Mouse (Mus musculus): Measurements from ENCODE around the gene Naga. TPM values are rescaled to one million over a fixed set of nuclear protein-coding genes. Genes with fewer than 3 reads are reported as not detected.

Gene Naga
- total and polyA plus RNA-seq, 3 experiments = 17.7 to 28.2 (median 18.7) TPM

DNA sequence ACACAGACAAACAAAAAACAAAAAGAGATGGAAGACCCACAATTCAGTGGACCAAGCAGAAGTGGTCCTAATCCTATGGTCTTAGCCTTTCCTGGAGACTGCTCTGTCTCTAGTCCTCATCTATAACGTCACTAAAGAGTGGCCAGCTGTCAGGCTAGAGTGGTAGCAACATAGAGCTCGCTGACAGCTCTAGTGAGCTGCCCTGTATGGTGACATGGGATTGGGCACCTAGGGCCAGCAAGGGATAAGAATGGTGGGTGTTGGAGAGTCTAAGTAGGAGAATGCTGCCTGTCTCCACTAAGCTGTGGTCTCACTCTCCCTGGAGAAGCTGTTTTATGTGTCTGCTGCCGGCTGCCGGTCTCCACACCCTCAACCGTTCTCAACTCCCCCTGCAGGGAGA, 45.9 kb downstream of the Naga start:
- Histone ChIP-seq H3K4me1 (ENCODE audit: control insufficient read depth in 1 of 2, insufficient read depth in 2 of 2) (no peaks in the 10 kb centered on the region), H3K4me2 (ENCODE audit: insufficient read depth, low read depth, poor library complexity, severe bottlenecking) (no peak overlapping the region), H3K9ac (ENCODE audit: insufficient read depth, low read depth) (no peak overlapping the region), H3K36me3 (replicated peaks in 1 of 2; ENCODE audit: control insufficient read depth in 1 of 2, insufficient read depth in 1 of 2, low read length in 1 of 2) (no peaks in the 10 kb centered on the region), H3K79me2 (replicated peaks; ENCODE audit: control insufficient read depth, extremely low read depth, insufficient read depth, poor library complexity, severe bottlenecking) (no peaks in the 10 kb centered on the region), H3K27ac (ENCODE audit: insufficient read depth, low read depth) (no peak overlapping the region), H3K27me3 (replicated peaks) (peaks cover 65% of the 10 kb centered on the region), H3K4me3 (replicated peaks in 1 of 3; ENCODE audit: low read depth in 2 of 3, low read length in 2 of 3, poor library complexity in 1 of 3) (no peak overlapping the region), H3K9me3 (replicated peaks; ENCODE audit: low read length) (no peaks in the 10 kb centered on the region)
- dilution Hi-C loops (cut with MboI; ENCODE audit: extremely low pct_ligation_motif_present, extremely low pct_unique_long_range_greater_than_20kb, low sequenced_read_pairs) (no loop called here), in situ Hi-C loops (cut with MboI; ENCODE audit: low pct_ligation_motif_present, low pct_unique_long_range_greater_than_20kb, low sequenced_read_pairs) (loop anchor here (25.0 kb wide), 1 partner anchor 494 kb away; the partner anchor contains the start of gene Cyp2d26)
- DNase-seq (ENCODE audit: extremely low read depth) = no peak
- TF ChIP-seq CTCF (conservative IDR thresholded peaks at IDR 0.05 in 1 of 2, IDR thresholded peaks at IDR 0.05 in 1 of 2; ENCODE audit: low read depth in 2 of 2, low read length in 2 of 2) (no peak), POLR2A (IDR thresholded peaks at IDR 0.05; ENCODE audit: low read depth, low read length) (no peak), MEF2A (IDR thresholded peaks at IDR 0.05; ENCODE audit: borderline replicate concordance, low read depth, low read length) (no peak), POLR2AphosphoS2 (IDR thresholded peaks at IDR 0.05; ENCODE audit: low read depth, low read length) (no peak), MAX (IDR thresholded peaks at IDR 0.05; ENCODE audit: low read length) (no peak), MAZ (IDR thresholded peaks at IDR 0.05; ENCODE audit: low read depth, low read length) (no peak), USF2 (conservative IDR thresholded peaks at IDR 0.05; ENCODE audit: low read depth, low read length) (no peak), UBTF (IDR thresholded peaks at IDR 0.05; ENCODE audit: low read depth, low read length) (no peak), ZMIZ1 (IDR thresholded peaks at IDR 0.05; ENCODE audit: low read depth, low read length) (no peak), EP300 (IDR thresholded peaks at IDR 0.05; ENCODE audit: low read length) (no peak), BHLHE40 (IDR thresholded peaks at IDR 0.05; ENCODE audit: low read depth, low read length) (no peak), TCF12 (IDR thresholded peaks at IDR 0.05; ENCODE audit: low read depth, low read length) (no peak), HCFC1 (IDR thresholded peaks at IDR 0.05; ENCODE audit: low read depth, low read length) (no peak), E2F4 (IDR thresholded peaks at IDR 0.05; ENCODE audit: insufficient replicate concordance, low read depth, low read length) (no peak), ZKSCAN1 (IDR thresholded peaks at IDR 0.05; ENCODE audit: borderline replicate concordance, low read depth, low read length) (no peak), ETS1 (conservative IDR thresholded peaks at IDR 0.05; ENCODE audit: low read depth, low read length) (no peak), ZNF384 (IDR thresholded peaks at IDR 0.05; ENCODE audit: low read depth, low read length) (no peak), CHD1 (IDR thresholded peaks at IDR 0.05; ENCODE audit: low read depth, low read length) (no peak), MYC (IDR thresholded peaks at IDR 0.05; ENCODE audit: low read depth, low read length) (no peak)

DNA sequence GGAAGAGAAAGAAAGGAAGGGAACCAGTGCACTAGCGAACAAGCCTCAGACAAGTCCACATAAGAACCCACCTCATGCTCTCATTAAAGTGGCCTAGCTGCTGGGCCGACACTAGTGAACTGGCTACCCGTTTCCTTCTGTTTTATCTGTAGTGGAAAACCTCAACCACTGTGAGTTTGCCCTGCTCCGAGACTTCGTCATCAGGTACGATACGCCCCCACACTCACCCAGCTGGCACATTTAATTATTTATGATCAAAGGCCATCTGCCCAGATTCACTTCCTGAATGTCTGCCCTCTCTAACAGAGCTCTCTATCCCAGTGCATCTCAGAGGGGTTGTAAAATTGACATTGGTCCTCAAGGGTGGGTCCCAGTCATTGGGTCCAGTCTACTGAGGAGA, 48.5 kb downstream of the Naga start:
- no peak for TF ChIP-seq RCOR1 (conservative IDR thresholded peaks at IDR 0.05; ENCODE audit: low read depth, low read length)
- no peak for TF ChIP-seq GABPA (IDR thresholded peaks at IDR 0.05; ENCODE audit: insufficient replicate concordance, low read depth, low read length)
- no peak for TF ChIP-seq TBP (conservative IDR thresholded peaks at IDR 0.05; ENCODE audit: low read depth, low read length)
- no peak for TF ChIP-seq MXI1 (IDR thresholded peaks at IDR 0.05; ENCODE audit: low read depth, low read length)
- TF ChIP-seq UBTF (IDR thresholded peaks at IDR 0.05; ENCODE audit: low read depth, low read length) = no peak
- no peak overlapping the region for H3K27ac ChIP-seq (ENCODE audit: insufficient read depth, low read depth)
- dilution Hi-C loops (cut with MboI; ENCODE audit: extremely low pct_ligation_motif_present, extremely low pct_unique_long_range_greater_than_20kb, low sequenced_read_pairs) = no loop called here
- peaks cover 75% of the 10 kb centered on the region for H3K27me3 ChIP-seq (replicated peaks)
- no peak overlapping the region for H3K4me2 ChIP-seq (ENCODE audit: insufficient read depth, low read depth, poor library complexity, severe bottlenecking)
- H3K4me1 ChIP-seq (ENCODE audit: control insufficient read depth in 1 of 2, insufficient read depth in 2 of 2) = peaks cover 0 to 3% of the 10 kb centered on the region in 2 experiments; a peak in 2 of 4 replicates
- no peak for DNase-seq (ENCODE audit: extremely low read depth)
- in situ Hi-C loops (cut with MboI; ENCODE audit: low pct_ligation_motif_present, low pct_unique_long_range_greater_than_20kb, low sequenced_read_pairs) = loop anchor here (25.0 kb wide), 1 partner anchor 497 kb away; the partner anchor contains the start of gene Cyp2d26
- H3K9ac ChIP-seq (ENCODE audit: insufficient read depth, low read depth) = no peak overlapping the region
- H3K9me3 ChIP-seq (replicated peaks; ENCODE audit: low read length) = no peaks in the 10 kb centered on the region
- no peaks in the 10 kb centered on the region for H3K36me3 ChIP-seq (replicated peaks in 1 of 2; ENCODE audit: control insufficient read depth in 1 of 2, insufficient read depth in 1 of 2, low read length in 1 of 2)
- no peaks in the 10 kb centered on the region for H3K79me2 ChIP-seq (replicated peaks; ENCODE audit: control insufficient read depth, extremely low read depth, insufficient read depth, poor library complexity, severe bottlenecking)
- H3K4me3 ChIP-seq (replicated peaks in 1 of 3; ENCODE audit: low read depth in 2 of 3, low read length in 2 of 3, poor library complexity in 1 of 3) = no peak overlapping the region
